Mouse (Mus musculus) liver, postnatal 0 days (tissue): ENCODE measurements around the gene Cacnb4. TPM values are rescaled to one million over a fixed set of nuclear protein-coding genes. Genes with fewer than 3 reads are reported as not detected.

ENCODE experiments used
- ATAC-seq: fragments of 200-750 bp; cut with Nextera tagmentation; 2 replicates; pipeline ENCODE4 v1.8.0; 2017; ENCODE audit warnings: mild to moderate bottlenecking, moderate library complexity
- DNase-seq: peaks from one replicate; pipeline ENCODE4 v3.0.0-alpha.2; 2016
- H3K27ac ChIP-seq: fragments of 300-500 bp; sonication (generic); 2 replicates; pipeline ENCODE4 v1.5.1; 2014; ENCODE audit warnings: antibody characterized with exemption, moderate library complexity, mild to moderate bottlenecking, low read depth
- H3K27me3 ChIP-seq: fragments of 300-500 bp; sonication (generic); 2 replicates; pipeline ENCODE4 v1.6.1; 2014; ENCODE audit warnings: low read length, control low read depth, mixed read lengths; ENCODE audit not compliant: insufficient read depth
- H3K36me3 ChIP-seq: fragments of 300-500 bp; sonication (generic); replicated peaks from 2 replicates; pipeline ENCODE4 v1.6.1; 2014; ENCODE audit warnings: mild to moderate bottlenecking, control low read depth, low read length, moderate library complexity, mixed read lengths; ENCODE audit not compliant: insufficient read depth
- H3K4me1 ChIP-seq: fragments of 300-500 bp; sonication (generic); 2 replicates; pipeline ENCODE4 v1.6.1; 2014; ENCODE audit warnings: antibody characterized with exemption, mild to moderate bottlenecking, control low read depth; ENCODE audit not compliant: insufficient read depth
- H3K4me2 ChIP-seq: fragments of 300-500 bp; sonication (generic); 2 replicates; pipeline ENCODE4 v1.6.1; 2014; ENCODE audit warnings: low read depth, mild to moderate bottlenecking, low read length, moderate library complexity, mixed read lengths
- H3K4me3 ChIP-seq: fragments of 300-500 bp; sonication (generic); 2 replicates; pipeline ENCODE4 v1.5.1; 2014; ENCODE audit warnings: low read depth, low read length
- H3K9ac ChIP-seq: fragments of 300-500 bp; sonication (generic); replicated peaks from 2 replicates; pipeline ENCODE4 v1.6.1; 2014; ENCODE audit warnings: mild to moderate bottlenecking, moderate library complexity
- H3K9me3 ChIP-seq: fragments of 300-500 bp; sonication (generic); 2 replicates; pipeline ENCODE4 v1.6.1; 2016; ENCODE audit warnings: mild to moderate bottlenecking, control low read depth, low read length, mixed read lengths
- CTCF ChIP-seq: sonication (generic); IDR thresholded peaks from 2 replicates; pipeline ENCODE4 v1.5.1; 2016; ENCODE audit warnings: antibody characterized with exemption, low read depth
- EP300 ChIP-seq: IDR thresholded peaks from 2 replicates; pipeline ENCODE4 v1.6.1; 2016; ENCODE audit warnings: antibody characterized with exemption, low read depth, mild to moderate bottlenecking
- WGBS: fragments of 180-500 bp; shearing (Covaris S2); extraction: QIAGEN DNeasy Blood & Tissue Kit; methylation state at CpG from one replicate; pipeline ENCODE4 v1.1.7; 2014; ENCODE audit not compliant: insufficient replicate concordance; 5-methylcytosine and 5-hydroxymethylcytosine counted together
- polyA plus RNA-seq: library from polyadenylated mRNA; unstranded; fragments of >200 nt; fragmentation: Nextera tagmentation; extraction: Ambion mirVana; gene quantifications from 2 replicates; pipeline ENCODE4 v1.2.1, GENCODE M21; 2015

Gene Cacnb4
- polyA plus RNA-seq, 1 experiment from 2014 or later: 0.27 TPM

- Histone ChIP-seq H3K9me3 (no peaks in the 10 kb centered on the region), H3K36me3 (no peaks in the 10 kb centered on the region), H3K27me3 (no peaks in the 10 kb centered on the region), H3K4me3 (no peak overlapping the region), H3K4me1 (peaks cover 25% of the 10 kb centered on the region), H3K9ac (no peak overlapping the region), H3K27ac (no peak overlapping the region), H3K4me2 (no peak overlapping the region)
- ATAC-seq (0 out of 2 replicates have a peak, but pooled peaks have one; percentile 8), DNase-seq (no peak)
- peak; percentile 49 for TF ChIP-seq CTCF
- no peak for TF ChIP-seq EP300
- 75% methylated on average over 3 of the region's 3 CpGs for WGBS
Observed at GRCm38 (mm10) chr2:52574929-52575328, 101.7 kb downstream of the Cacnb4 start.

- Histone ChIP-seq H3K27ac (no peak overlapping the region), H3K9ac (no peak overlapping the region), H3K27me3 (no peaks in the 10 kb centered on the region), H3K4me1 (peaks cover 23% of the 10 kb centered on the region), H3K4me3 (no peak overlapping the region), H3K9me3 (no peaks in the 10 kb centered on the region), H3K4me2 (no peak overlapping the region), H3K36me3 (no peaks in the 10 kb centered on the region)
- no peak for ATAC-seq
- WGBS: 76% methylated on average over 6 of the region's 6 CpGs
- no peak for DNase-seq
- TF ChIP-seq EP300 (no peak), CTCF (no peak)
Observed at GRCm38 (mm10) chr2:52572221-52572620, 104.4 kb downstream of the Cacnb4 start.

- H3K4me1 ChIP-seq: peaks cover 19% of the 10 kb centered on the region
- H3K9me3 ChIP-seq: no peaks in the 10 kb centered on the region
- no peaks in the 10 kb centered on the region for H3K36me3 ChIP-seq
- no peak overlapping the region for H3K4me3 ChIP-seq
- no peaks in the 10 kb centered on the region for H3K27me3 ChIP-seq
- no peak overlapping the region for H3K27ac ChIP-seq
- H3K9ac ChIP-seq: no peak overlapping the region
- TF ChIP-seq EP300 (peak; percentile 46; the same call in 1 of the 2 replicates), CTCF (no peak)
- WGBS: 32% methylated on average over 13 of the region's 13 CpGs
- peak; percentile 36; the same call in 1 of the 2 replicates for ATAC-seq
- no peak for DNase-seq
- H3K4me2 ChIP-seq: 0 out of 2 replicates have a peak overlapping the region, but pooled peaks have one; percentile 2
Observed at GRCm38 (mm10) chr2:52571339-52571968, 105.2 kb downstream of the Cacnb4 start.

- WGBS: 46% methylated on average over 5 of the region's 5 CpGs
- H3K36me3 ChIP-seq: no peaks in the 10 kb centered on the region
- TF ChIP-seq EP300 (no peak), CTCF (no peak)
- no peak overlapping the region for H3K27ac ChIP-seq
- H3K4me1 ChIP-seq: peaks cover 15% of the 10 kb centered on the region
- ATAC-seq: no peak
- H3K9me3 ChIP-seq: no peaks in the 10 kb centered on the region
- no peak overlapping the region for H3K9ac ChIP-seq
- no peak overlapping the region for H3K4me2 ChIP-seq
- DNase-seq: no peak
- no peaks in the 10 kb centered on the region for H3K27me3 ChIP-seq
- no peak overlapping the region for H3K4me3 ChIP-seq
Observed at GRCm38 (mm10) chr2:52570781-52571180, 105.8 kb downstream of the Cacnb4 start.

- H3K4me1 ChIP-seq: peaks cover 13% of the 10 kb centered on the region
- WGBS: 34% methylated on average over 11 of the region's 11 CpGs
- no peaks in the 10 kb centered on the region for H3K27me3 ChIP-seq
- 0 out of 2 replicates have a peak overlapping the region, but pooled peaks have one; percentile 2 for H3K4me2 ChIP-seq
- no peak overlapping the region for H3K9ac ChIP-seq
- no peak overlapping the region for H3K27ac ChIP-seq
- no peaks in the 10 kb centered on the region for H3K9me3 ChIP-seq
- no peaks in the 10 kb centered on the region for H3K36me3 ChIP-seq
- no peak for ATAC-seq
- no peak for DNase-seq
- TF ChIP-seq EP300: no peak
- TF ChIP-seq CTCF: no peak
- H3K4me3 ChIP-seq: no peak overlapping the region
Observed at GRCm38 (mm10) chr2:52570171-52570570, 106.5 kb downstream of the Cacnb4 start.

- Histone ChIP-seq H3K4me3 (no peak overlapping the region), H3K36me3 (no peaks in the 10 kb centered on the region), H3K4me1 (peaks cover 9% of the 10 kb centered on the region), H3K27me3 (no peaks in the 10 kb centered on the region), H3K9me3 (no peaks in the 10 kb centered on the region), H3K9ac (no peak overlapping the region), H3K4me2 (no peak overlapping the region), H3K27ac (no peak overlapping the region)
- WGBS: 69% methylated on average over 3 of the region's 3 CpGs
- DNase-seq: no peak
- TF ChIP-seq CTCF (no peak), EP300 (no peak)
- no peak for ATAC-seq
Observed at GRCm38 (mm10) chr2:52568131-52568530, 108.5 kb downstream of the Cacnb4 start.
